Mouse (Mus musculus): ENCODE measurements around the gene Crabp2. TPM values are rescaled to one million over a fixed set of nuclear protein-coding genes. Genes with fewer than 3 reads are reported as not detected.

Crabp2 gene
- polyA plus RNA-seq, 1 experiment from 2014 or later, result 45.5 TPM

- Histone ChIP-seq H3K4me3 (ENCODE audit: low read depth, low read length) (0 out of 2 replicates have a peak overlapping the region, but pooled peaks have one; percentile 60), H3K9me3 (ENCODE audit: control insufficient read depth, low read length) (no peaks in the 10 kb centered on the region), H3K9ac (replicated peaks; ENCODE audit: low read depth, low read length) (no peak overlapping the region), H3K36me3 (ENCODE audit: control insufficient read depth, insufficient read depth, low read length) (peaks cover 30% of the 10 kb centered on the region), H3K27ac (ENCODE audit: low read depth, low read length) (no peak overlapping the region), H3K4me2 (ENCODE audit: low read depth, low read length) (peak overlapping the region; percentile 84; the same call in 1 of the 2 replicates), H3K4me1 (ENCODE audit: control insufficient read depth, insufficient read depth, low read length) (peaks cover 5% of the 10 kb centered on the region; the same call in 1 of the 2 replicates), H3K27me3 (ENCODE audit: control insufficient read depth, insufficient read depth, low read length) (no peaks in the 10 kb centered on the region)
- WGBS, result 100% methylated on average over 1 of the region's 1 CpGs
- ATAC-seq (ENCODE audit: low read depth), result no peak
Measured at GRCm38 (mm10) chr3:87918551-87918950, 29.9 kb upstream of the Crabp2 start.

GRCm38 (mm10) chr3:87919336-87920108 lies 28.9 kb upstream of the Crabp2 start, which contains the start of gene Mrpl24:
TSS of gene Mrpl24 (plus strand) at chr3:87919506.
- no peaks in the 10 kb centered on the region for H3K9me3 ChIP-seq (ENCODE audit: control insufficient read depth, low read length)
- H3K36me3 ChIP-seq (ENCODE audit: control insufficient read depth, insufficient read depth, low read length), result peaks cover 38% of the 10 kb centered on the region
- peak within 1 kb of the TSS; percentile 84 for H3K4me2 ChIP-seq (ENCODE audit: low read depth, low read length)
- WGBS, result under 1% methylated on average over 30 of the region's 30 CpGs
- H3K27me3 ChIP-seq (ENCODE audit: control insufficient read depth, insufficient read depth, low read length), result no peaks in the 10 kb centered on the region
- peak within 1 kb of the TSS; percentile 60 for H3K4me3 ChIP-seq (ENCODE audit: low read depth, low read length)
- peak within 1 kb of the TSS; percentile 63; the same call in 1 of the 2 replicates for H3K27ac ChIP-seq (ENCODE audit: low read depth, low read length)
- peak; percentile 86 for ATAC-seq (ENCODE audit: low read depth)
- H3K4me1 ChIP-seq (ENCODE audit: control insufficient read depth, insufficient read depth, low read length), result peaks cover 5% of the 10 kb centered on the region; the same call in 1 of the 2 replicates
- H3K9ac ChIP-seq (replicated peaks; ENCODE audit: low read depth, low read length), result peak within 1 kb of the TSS; percentile 33

- WGBS, result 70% methylated on average over 9 of the region's 9 CpGs
- Histone ChIP-seq H3K27me3 (ENCODE audit: control insufficient read depth, insufficient read depth, low read length) (no peaks in the 10 kb centered on the region), H3K36me3 (ENCODE audit: control insufficient read depth, insufficient read depth, low read length) (peaks cover 41% of the 10 kb centered on the region), H3K4me2 (ENCODE audit: low read depth, low read length) (peak overlapping the region; percentile 84), H3K4me1 (ENCODE audit: control insufficient read depth, insufficient read depth, low read length) (peaks cover 5% of the 10 kb centered on the region; the same call in 1 of the 2 replicates), H3K9ac (replicated peaks; ENCODE audit: low read depth, low read length) (peak overlapping the region; percentile 33), H3K27ac (ENCODE audit: low read depth, low read length) (no peak overlapping the region), H3K9me3 (ENCODE audit: control insufficient read depth, low read length) (no peaks in the 10 kb centered on the region), H3K4me3 (ENCODE audit: low read depth, low read length) (peak overlapping the region; percentile 60)
- ATAC-seq (ENCODE audit: low read depth), result no peak
Measured at GRCm38 (mm10) chr3:87920270-87920943, 28.1 kb upstream of the Crabp2 start.

GRCm38 (mm10) chr3:87924996-87925395 lies 23.5 kb upstream of the Crabp2 start:
- no peak overlapping the region for H3K9ac ChIP-seq (replicated peaks; ENCODE audit: low read depth, low read length)
- H3K9me3 ChIP-seq (ENCODE audit: control insufficient read depth, low read length), result no peaks in the 10 kb centered on the region
- 90% methylated on average over 7 of the region's 7 CpGs for WGBS
- no peak overlapping the region for H3K4me2 ChIP-seq (ENCODE audit: low read depth, low read length)
- H3K27ac ChIP-seq (ENCODE audit: low read depth, low read length), result no peak overlapping the region
- peaks cover 10% of the 10 kb centered on the region for H3K4me1 ChIP-seq (ENCODE audit: control insufficient read depth, insufficient read depth, low read length)
- H3K36me3 ChIP-seq (ENCODE audit: control insufficient read depth, insufficient read depth, low read length), result peaks cover 46% of the 10 kb centered on the region
- no peak overlapping the region for H3K4me3 ChIP-seq (ENCODE audit: low read depth, low read length)
- H3K27me3 ChIP-seq (ENCODE audit: control insufficient read depth, insufficient read depth, low read length), result no peaks in the 10 kb centered on the region
- no peak for ATAC-seq (ENCODE audit: low read depth)

- no peak overlapping the region for H3K9ac ChIP-seq (replicated peaks; ENCODE audit: low read depth, low read length)
- no peak overlapping the region for H3K4me2 ChIP-seq (ENCODE audit: low read depth, low read length)
- H3K4me3 ChIP-seq (ENCODE audit: low read depth, low read length), result no peak overlapping the region
- ATAC-seq (ENCODE audit: low read depth), result no peak
- peaks cover 41% of the 10 kb centered on the region for H3K36me3 ChIP-seq (ENCODE audit: control insufficient read depth, insufficient read depth, low read length)
- H3K27ac ChIP-seq (ENCODE audit: low read depth, low read length), result no peak overlapping the region
- H3K27me3 ChIP-seq (ENCODE audit: control insufficient read depth, insufficient read depth, low read length), result no peaks in the 10 kb centered on the region
- 88% methylated on average over 5 of the region's 5 CpGs for WGBS
- no peaks in the 10 kb centered on the region for H3K9me3 ChIP-seq (ENCODE audit: control insufficient read depth, low read length)
- peaks cover 25% of the 10 kb centered on the region for H3K4me1 ChIP-seq (ENCODE audit: control insufficient read depth, insufficient read depth, low read length)
Measured at GRCm38 (mm10) chr3:87927452-87927851, 21.0 kb upstream of the Crabp2 start.

- ATAC-seq (ENCODE audit: low read depth), result peak; percentile 67
- H3K9ac ChIP-seq (replicated peaks; ENCODE audit: low read depth, low read length), result peak overlapping the region; percentile 69
- H3K4me2 ChIP-seq (ENCODE audit: low read depth, low read length), result peak overlapping the region; percentile 54
- H3K4me1 ChIP-seq (ENCODE audit: control insufficient read depth, insufficient read depth, low read length), result peaks cover 26% of the 10 kb centered on the region
- WGBS, result 9% methylated on average over 26 of the region's 26 CpGs
- H3K36me3 ChIP-seq (ENCODE audit: control insufficient read depth, insufficient read depth, low read length), result peaks cover 25% of the 10 kb centered on the region
- no peaks in the 10 kb centered on the region for H3K27me3 ChIP-seq (ENCODE audit: control insufficient read depth, insufficient read depth, low read length)
- H3K9me3 ChIP-seq (ENCODE audit: control insufficient read depth, low read length), result no peaks in the 10 kb centered on the region
- peak overlapping the region; percentile 89 for H3K27ac ChIP-seq (ENCODE audit: low read depth, low read length)
- H3K4me3 ChIP-seq (ENCODE audit: low read depth, low read length), result peak overlapping the region; percentile 81
Measured at GRCm38 (mm10) chr3:87929341-87930077, 19.0 kb upstream of the Crabp2 start.

GRCm38 (mm10) chr3:87930078-87930795 lies 18.2 kb upstream of the Crabp2 start, which contains the start of the genes Isg20l2 and Rrnad1:
TSS of gene Isg20l2 (plus strand) at chr3:87930314.
TSS of gene Rrnad1 (minus strand) at chr3:87930717.
- WGBS, result 2% methylated on average over 52 of the region's 78 CpGs
- no peaks in the 10 kb centered on the region for H3K9me3 ChIP-seq (ENCODE audit: control insufficient read depth, low read length)

GRCm38 (mm10) chr3:87934026-87934425 lies 14.4 kb upstream of the Crabp2 start:
- no peak overlapping the region for H3K4me3 ChIP-seq (ENCODE audit: low read depth, low read length)
- peaks cover 30% of the 10 kb centered on the region for H3K4me1 ChIP-seq (ENCODE audit: control insufficient read depth, insufficient read depth, low read length)
- no peak overlapping the region for H3K4me2 ChIP-seq (ENCODE audit: low read depth, low read length)
- no peak overlapping the region for H3K9ac ChIP-seq (replicated peaks; ENCODE audit: low read depth, low read length)
- no peaks in the 10 kb centered on the region for H3K27me3 ChIP-seq (ENCODE audit: control insufficient read depth, insufficient read depth, low read length)
- no peak for ATAC-seq (ENCODE audit: low read depth)
- WGBS, result 83% methylated on average over 5 of the region's 5 CpGs
- no peak overlapping the region for H3K27ac ChIP-seq (ENCODE audit: low read depth, low read length)
- H3K9me3 ChIP-seq (ENCODE audit: control insufficient read depth, low read length), result no peaks in the 10 kb centered on the region
- peaks cover 16% of the 10 kb centered on the region for H3K36me3 ChIP-seq (ENCODE audit: control insufficient read depth, insufficient read depth, low read length)

More at GRCm38 (mm10) chr3:87930078-87930795, 18.2 kb upstream of the Crabp2 start, which contains the start of the genes Isg20l2 and Rrnad1:
- peaks cover 28% of the 10 kb centered on the region for H3K4me1 ChIP-seq (ENCODE audit: control insufficient read depth, insufficient read depth, low read length)
- ATAC-seq (ENCODE audit: low read depth), result peak; percentile 98
- H3K4me2 ChIP-seq (ENCODE audit: low read depth, low read length), result peak within 1 kb of the TSS; percentile 74
- no peaks in the 10 kb centered on the region for H3K27me3 ChIP-seq (ENCODE audit: control insufficient read depth, insufficient read depth, low read length)
- peak within 1 kb of the TSS; percentile 89 for H3K27ac ChIP-seq (ENCODE audit: low read depth, low read length)
- peak within 1 kb of the TSS; percentile 81 for H3K4me3 ChIP-seq (ENCODE audit: low read depth, low read length)
- H3K36me3 ChIP-seq (ENCODE audit: control insufficient read depth, insufficient read depth, low read length), result peaks cover 25% of the 10 kb centered on the region
- peak within 1 kb of the TSS; percentile 69 for H3K9ac ChIP-seq (replicated peaks; ENCODE audit: low read depth, low read length)

All from neural tube, embryonic 14.5 days (tissue).